Mouse (Mus musculus): ENCODE results near the gene Rab3ip. TPM values are rescaled to one million over a fixed set of nuclear protein-coding genes. Genes with fewer than 3 reads are reported as not detected.
A peak's percentile ranks its signal among the peaks of the same experiment; 100 is the strongest.

The Rab3ip gene
- polyA plus RNA-seq, 1 experiment = 225 TPM

DNA sequence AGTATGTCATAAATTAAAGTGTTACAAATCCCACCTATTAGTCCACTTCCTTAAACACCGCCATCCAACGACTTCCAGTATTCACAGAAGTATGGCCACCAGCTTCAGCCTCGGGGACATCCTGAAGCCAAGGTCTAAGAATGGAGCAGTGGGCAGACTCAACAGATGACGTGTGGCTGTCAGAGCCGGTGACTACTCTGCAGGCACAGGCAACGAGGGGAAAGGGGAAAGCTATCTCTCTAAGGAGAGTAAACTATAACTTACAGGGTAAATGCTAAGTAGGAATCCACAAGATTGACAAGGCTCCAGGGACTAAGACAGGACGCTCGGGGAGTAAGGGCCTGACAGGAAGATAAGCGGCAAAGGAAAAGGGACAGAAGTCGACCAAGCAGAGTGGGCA, 5.6 kb downstream of the Rab3ip start:
- Histone ChIP-seq H3K36me3 (ENCODE audit: control insufficient read depth, insufficient read depth, low read length) (no peaks in the 10 kb centered on the region), H3K27ac (ENCODE audit: control insufficient read depth, insufficient read depth, low read depth, low read length) (no peak overlapping the region), H3K27me3 (ENCODE audit: control insufficient read depth, insufficient read depth, low read length) (no peaks in the 10 kb centered on the region), H3K4me1 (ENCODE audit: control insufficient read depth, insufficient read depth, low read length) (no peaks in the 10 kb centered on the region), H3K4me3 (ENCODE audit: control insufficient read depth, low read depth, low read length) (no peak overlapping the region)
- no peak for TF ChIP-seq POLR2A (IDR thresholded peaks at IDR 0.05; ENCODE audit: control insufficient read depth, low read depth, low read length)
- TF ChIP-seq CTCF (IDR thresholded peaks at IDR 0.05; ENCODE audit: control insufficient read depth, insufficient read depth, insufficient replicate concordance, low read depth, low read length) = no peak

DNA sequence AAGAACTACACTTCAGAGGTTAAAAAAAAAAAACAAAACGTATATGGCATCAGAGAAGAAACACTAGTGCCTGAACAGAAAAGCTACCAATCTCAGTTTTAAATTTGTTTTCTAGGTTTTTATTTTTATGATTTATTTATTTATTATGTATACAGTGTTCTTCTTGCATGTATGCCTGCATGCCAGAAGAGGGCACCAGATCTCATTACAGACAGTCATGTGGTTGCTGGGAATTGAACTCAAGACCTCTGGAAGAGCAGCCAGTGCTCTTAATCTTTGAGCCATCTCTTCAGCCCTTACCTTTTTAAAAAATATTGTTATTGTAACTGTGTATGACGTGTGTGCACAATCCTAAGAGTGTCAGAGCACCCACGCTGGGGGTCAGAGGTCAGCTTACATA, 6.4 kb downstream of the Rab3ip start:
- Histone ChIP-seq H3K4me3 (ENCODE audit: control insufficient read depth, low read depth, low read length) (no peak overlapping the region), H3K36me3 (ENCODE audit: control insufficient read depth, insufficient read depth, low read length) (no peaks in the 10 kb centered on the region), H3K27me3 (ENCODE audit: control insufficient read depth, insufficient read depth, low read length) (no peaks in the 10 kb centered on the region), H3K27ac (ENCODE audit: control insufficient read depth, insufficient read depth, low read depth, low read length) (no peak overlapping the region), H3K4me1 (ENCODE audit: control insufficient read depth, insufficient read depth, low read length) (no peaks in the 10 kb centered on the region)
- no peak for TF ChIP-seq POLR2A (IDR thresholded peaks at IDR 0.05; ENCODE audit: control insufficient read depth, low read depth, low read length)
- no peak for TF ChIP-seq CTCF (IDR thresholded peaks at IDR 0.05; ENCODE audit: control insufficient read depth, insufficient read depth, insufficient replicate concordance, low read depth, low read length)

DNA sequence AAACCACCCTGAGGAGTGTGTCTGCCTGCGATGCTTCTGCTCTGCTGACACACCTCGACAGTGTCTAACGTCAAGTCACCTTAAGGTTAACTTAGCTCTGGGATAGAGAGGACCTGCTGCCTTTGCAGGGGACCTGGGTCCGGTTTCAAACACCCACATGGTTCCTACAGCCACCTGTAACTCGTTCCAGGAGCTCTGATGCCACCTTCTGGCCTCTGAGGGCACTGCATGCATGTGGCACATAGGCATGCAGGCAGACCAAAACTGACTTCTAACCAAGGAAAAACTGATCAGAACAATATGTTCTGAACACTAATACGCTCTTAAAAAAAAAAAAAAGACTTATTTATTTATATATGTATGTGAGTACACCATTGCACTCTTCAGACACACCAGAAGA, 7.5 kb downstream of the Rab3ip start:
- no peaks in the 10 kb centered on the region for H3K36me3 ChIP-seq (ENCODE audit: control insufficient read depth, insufficient read depth, low read length)

DNA sequence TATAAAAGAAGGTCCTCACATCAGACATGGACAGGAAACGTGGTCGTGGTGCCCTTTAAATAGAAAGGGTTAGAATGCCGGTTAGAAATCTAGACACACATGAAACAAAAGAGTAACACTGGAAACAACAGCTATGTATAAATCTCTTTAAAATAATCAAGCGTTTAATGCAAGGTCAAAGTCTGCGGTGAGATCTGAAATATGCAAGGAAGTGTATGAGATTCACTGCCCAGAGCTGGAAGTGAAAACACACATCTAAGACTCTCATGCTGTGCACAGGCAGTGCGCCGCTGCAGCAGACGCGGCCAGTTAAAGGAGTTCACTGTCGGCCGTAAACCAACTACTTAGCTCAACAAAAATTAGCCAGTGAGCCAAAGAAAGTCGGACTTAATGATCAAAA, 15.5 kb downstream of the Rab3ip start:
- TF ChIP-seq CTCF (IDR thresholded peaks at IDR 0.05; ENCODE audit: control insufficient read depth, insufficient read depth, insufficient replicate concordance, low read depth, low read length) (no peak), POLR2A (IDR thresholded peaks at IDR 0.05; ENCODE audit: control insufficient read depth, low read depth, low read length) (no peak)
- Histone ChIP-seq H3K4me1 (ENCODE audit: control insufficient read depth, insufficient read depth, low read length) (no peaks in the 10 kb centered on the region), H3K27me3 (ENCODE audit: control insufficient read depth, insufficient read depth, low read length) (no peaks in the 10 kb centered on the region), H3K27ac (ENCODE audit: control insufficient read depth, insufficient read depth, low read depth, low read length) (no peak overlapping the region), H3K36me3 (ENCODE audit: control insufficient read depth, insufficient read depth, low read length) (no peaks in the 10 kb centered on the region), H3K4me3 (ENCODE audit: control insufficient read depth, low read depth, low read length) (no peak overlapping the region)

More for the DNA sequence above, 7.5 kb downstream of the Rab3ip start:
- TF ChIP-seq POLR2A (IDR thresholded peaks at IDR 0.05; ENCODE audit: control insufficient read depth, low read depth, low read length) (no peak), CTCF (IDR thresholded peaks at IDR 0.05; ENCODE audit: control insufficient read depth, insufficient read depth, insufficient replicate concordance, low read depth, low read length) (peak; percentile 84; the same call in 1 of the 2 replicates)
- no peaks in the 10 kb centered on the region for H3K4me1 ChIP-seq (ENCODE audit: control insufficient read depth, insufficient read depth, low read length)
- H3K27me3 ChIP-seq (ENCODE audit: control insufficient read depth, insufficient read depth, low read length) = no peaks in the 10 kb centered on the region
- no peak overlapping the region for H3K4me3 ChIP-seq (ENCODE audit: control insufficient read depth, low read depth, low read length)
- no peak overlapping the region for H3K27ac ChIP-seq (ENCODE audit: control insufficient read depth, insufficient read depth, low read depth, low read length)

DNA sequence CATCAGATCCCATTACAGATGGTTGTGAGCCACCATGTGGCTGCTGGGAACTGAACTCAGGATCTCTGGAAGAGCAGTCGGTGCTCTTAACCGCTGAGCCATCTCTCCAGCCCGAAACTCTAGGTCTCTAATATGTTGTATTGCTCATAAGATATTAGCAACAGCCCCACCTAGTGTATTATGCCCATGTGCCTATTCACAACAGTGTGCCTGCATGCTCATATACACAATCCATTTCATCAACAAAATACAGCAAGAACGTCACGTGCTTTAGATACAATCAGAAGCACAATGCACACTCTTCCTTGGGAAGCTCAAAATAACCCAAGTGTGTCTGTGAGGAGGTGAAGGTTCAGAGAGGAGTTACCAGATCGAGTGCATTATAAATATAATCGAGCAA, 16.8 kb downstream of the Rab3ip start:
- Histone ChIP-seq H3K4me3 (ENCODE audit: control insufficient read depth, low read depth, low read length) (no peak overlapping the region), H3K27me3 (ENCODE audit: control insufficient read depth, insufficient read depth, low read length) (no peaks in the 10 kb centered on the region), H3K4me1 (ENCODE audit: control insufficient read depth, insufficient read depth, low read length) (no peaks in the 10 kb centered on the region), H3K36me3 (ENCODE audit: control insufficient read depth, insufficient read depth, low read length) (no peaks in the 10 kb centered on the region), H3K27ac (ENCODE audit: control insufficient read depth, insufficient read depth, low read depth, low read length) (no peak overlapping the region)
- TF ChIP-seq CTCF (IDR thresholded peaks at IDR 0.05; ENCODE audit: control insufficient read depth, insufficient read depth, insufficient replicate concordance, low read depth, low read length) = no peak
- no peak for TF ChIP-seq POLR2A (IDR thresholded peaks at IDR 0.05; ENCODE audit: control insufficient read depth, low read depth, low read length)

DNA sequence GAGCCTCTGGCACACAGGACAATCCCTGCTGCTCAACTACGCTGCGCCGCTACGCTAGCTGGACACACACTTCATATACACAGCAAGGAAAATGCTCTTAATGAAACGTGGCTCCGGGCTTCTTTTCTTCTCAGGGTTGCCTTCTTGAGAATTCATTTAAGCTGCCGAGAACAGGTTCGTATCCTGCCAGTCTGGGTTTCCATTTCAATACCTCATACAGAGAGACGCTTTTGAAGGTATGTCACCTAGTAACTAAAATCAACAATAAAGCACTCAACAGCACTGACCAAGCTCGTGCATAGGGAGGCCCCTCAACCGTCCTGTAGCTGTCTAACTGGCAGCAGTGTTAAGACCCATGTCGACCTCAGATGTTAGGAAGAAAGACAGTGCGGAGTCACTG, 18.2 kb downstream of the Rab3ip start:
- Histone ChIP-seq H3K27ac (ENCODE audit: control insufficient read depth, insufficient read depth, low read depth, low read length) (no peak overlapping the region), H3K4me3 (ENCODE audit: control insufficient read depth, low read depth, low read length) (no peak overlapping the region), H3K4me1 (ENCODE audit: control insufficient read depth, insufficient read depth, low read length) (no peaks in the 10 kb centered on the region), H3K36me3 (ENCODE audit: control insufficient read depth, insufficient read depth, low read length) (no peaks in the 10 kb centered on the region; the same call in 1 of the 2 replicates), H3K27me3 (ENCODE audit: control insufficient read depth, insufficient read depth, low read length) (no peaks in the 10 kb centered on the region)
- TF ChIP-seq POLR2A (IDR thresholded peaks at IDR 0.05; ENCODE audit: control insufficient read depth, low read depth, low read length) (no peak), CTCF (IDR thresholded peaks at IDR 0.05; ENCODE audit: control insufficient read depth, insufficient read depth, insufficient replicate concordance, low read depth, low read length) (no peak)

DNA sequence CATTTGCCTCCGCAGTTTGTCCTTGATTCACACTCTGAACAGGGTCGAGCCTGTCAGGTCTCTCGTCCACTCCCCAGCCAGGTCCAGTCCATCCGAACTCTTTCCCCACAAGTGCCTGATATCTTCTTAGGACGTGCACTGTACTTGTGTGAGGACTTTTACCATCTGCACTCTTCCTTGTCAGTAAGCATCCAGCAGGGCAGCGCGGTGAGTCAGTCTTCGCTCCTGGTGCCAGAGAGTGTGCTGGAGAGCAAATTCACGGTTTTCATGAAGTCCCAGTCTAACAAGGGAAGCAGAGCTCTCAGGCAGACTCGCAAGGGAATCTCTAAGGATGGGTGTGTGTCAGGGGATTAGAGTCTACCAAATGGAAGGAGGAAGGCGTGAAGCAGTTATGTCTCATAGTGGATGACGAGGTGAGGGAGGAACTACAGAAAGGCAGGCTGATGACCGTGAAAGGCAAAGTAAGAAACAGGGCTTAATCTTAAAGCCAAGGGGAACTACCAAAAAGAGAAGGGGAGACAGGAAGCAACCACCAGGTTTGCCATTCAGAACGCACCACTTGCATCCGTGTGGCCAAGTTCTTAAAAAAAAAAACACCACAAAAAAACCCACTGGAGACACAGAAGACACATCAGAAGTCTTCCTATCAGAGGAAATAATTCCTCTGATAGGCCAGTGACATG, 18.9 kb downstream of the Rab3ip start:
- Histone ChIP-seq H3K27me3 (ENCODE audit: control insufficient read depth, insufficient read depth, low read length) (no peaks in the 10 kb centered on the region), H3K4me3 (ENCODE audit: control insufficient read depth, low read depth, low read length) (no peak overlapping the region), H3K27ac (ENCODE audit: control insufficient read depth, insufficient read depth, low read depth, low read length) (no peak overlapping the region), H3K36me3 (ENCODE audit: control insufficient read depth, insufficient read depth, low read length) (no peaks in the 10 kb centered on the region; the same call in 1 of the 2 replicates), H3K4me1 (ENCODE audit: control insufficient read depth, insufficient read depth, low read length) (no peaks in the 10 kb centered on the region)
- TF ChIP-seq CTCF (IDR thresholded peaks at IDR 0.05; ENCODE audit: control insufficient read depth, insufficient read depth, insufficient replicate concordance, low read depth, low read length) (no peak), POLR2A (IDR thresholded peaks at IDR 0.05; ENCODE audit: control insufficient read depth, low read depth, low read length) (no peak)

Measured in testis, adult 2 months (tissue).